Mouse (Mus musculus) MEL (cell line): ENCODE data around the gene Lrrc46.

ENCODE experiments used
- CHD2 ChIP-seq: IDR thresholded peaks from 2 replicates; pipeline ENCODE4 v1.6.1; 2011; ENCODE audit warnings: low read length, improper control_type of control experiment
- CTCF ChIP-seq, 3 experiments: IDR thresholded peaks in 2 of 3; conservative IDR thresholded peaks in 1 of 3; 2 replicates each; pipeline ENCODE4 v1.5.1; 2011 to 2012; ENCODE audit warnings: low read length in 3 of 3, low read depth in 2 of 3, mild to moderate bottlenecking in 2 of 3, improper control_type of control experiment in 1 of 3, inconsistent platforms in 1 of 3, mixed read lengths in 1 of 3, moderate library complexity in 1 of 3; ENCODE audit not compliant: control insufficient read depth in 1 of 3, insufficient read depth in 1 of 3, poor library complexity in 1 of 3, severe bottlenecking in 1 of 3
- ELF1 ChIP-seq: IDR thresholded peaks from 2 replicates; pipeline ENCODE4 v1.6.1; 2014; ENCODE audit warnings: low read depth, mild to moderate bottlenecking, inconsistent platforms, low read length, improper control_type of control experiment, moderate library complexity
- EP300 ChIP-seq, 2 experiments: IDR thresholded peaks; 2 replicates each; pipeline ENCODE4 v1.6.1; 2011; ENCODE audit warnings: improper control_type of control experiment in 2 of 2, low read length in 2 of 2, low read depth in 1 of 2, mild to moderate bottlenecking in 1 of 2
- GABPA ChIP-seq: IDR thresholded peaks from 2 replicates; pipeline ENCODE4 v1.6.1; 2012; ENCODE audit warnings: low read depth, mild to moderate bottlenecking, inconsistent platforms, low read length, improper control_type of control experiment, moderate library complexity
- GATA1 ChIP-seq: IDR thresholded peaks from 2 replicates; pipeline ENCODE4 v1.6.1; 2011; ENCODE audit warnings: low read depth, low read length, improper control_type of control experiment
- MAFK ChIP-seq: IDR thresholded peaks from 2 replicates; pipeline ENCODE4 v1.6.1; 2011; ENCODE audit warnings: low read depth, mild to moderate bottlenecking, low read length, improper control_type of control experiment, borderline replicate concordance
- MAX ChIP-seq: IDR thresholded peaks from 2 replicates; pipeline ENCODE4 v1.6.1; 2011; ENCODE audit warnings: low read length, improper control_type of control experiment
- MAZ ChIP-seq: IDR thresholded peaks from 2 replicates; pipeline ENCODE4 v1.6.1; 2012; ENCODE audit warnings: low read depth, mild to moderate bottlenecking, inconsistent platforms, low read length, improper control_type of control experiment
- NELFE ChIP-seq: IDR thresholded peaks from 2 replicates; pipeline ENCODE4 v1.6.1; 2011; ENCODE audit warnings: low read depth, low read length, improper control_type of control experiment
- POLR2A ChIP-seq, 2 experiments: IDR thresholded peaks; 2 replicates each; pipeline ENCODE4 v1.6.1; 2011 to 2012; ENCODE audit warnings: low read length in 2 of 2, mild to moderate bottlenecking in 2 of 2, control low read depth in 1 of 2, improper control_type of control experiment in 1 of 2, low read depth in 1 of 2, moderate library complexity in 1 of 2; ENCODE audit not compliant: control insufficient read depth in 1 of 2, insufficient read depth in 1 of 2, poor library complexity in 1 of 2
- RCOR1 ChIP-seq: IDR thresholded peaks from 2 replicates; pipeline ENCODE4 v1.6.1; 2012; ENCODE audit warnings: low read depth, mild to moderate bottlenecking, inconsistent platforms, low read length, improper control_type of control experiment
- TCF12 ChIP-seq: IDR thresholded peaks from 2 replicates; pipeline ENCODE4 v1.6.1; 2014; ENCODE audit warnings: low read depth, mild to moderate bottlenecking, inconsistent platforms, low read length, improper control_type of control experiment, moderate library complexity
- ZKSCAN1 ChIP-seq: IDR thresholded peaks from 2 replicates; pipeline ENCODE4 v1.6.1; 2012; ENCODE audit warnings: low read depth, mild to moderate bottlenecking, inconsistent platforms, low read length, improper control_type of control experiment, moderate library complexity

- TF ChIP-seq GATA1 (no peak), EP300 (IDR thresholded peaks at IDR 0.05; ENCODE audit: low read depth in 1 of 2, low read length in 2 of 2) (no peak), MAZ (no peak), POLR2A (IDR thresholded peaks at IDR 0.05; ENCODE audit: control insufficient read depth in 1 of 2, insufficient read depth in 1 of 2, low read depth in 1 of 2, low read length in 2 of 2, poor library complexity in 1 of 2) (no peak), CTCF (IDR thresholded peaks at IDR 0.05 in 2 of 3, conservative IDR thresholded peaks at IDR 0.05 in 1 of 3; ENCODE audit: control insufficient read depth in 1 of 3, insufficient read depth in 1 of 3, low read depth in 2 of 3, low read length in 3 of 3, poor library complexity in 1 of 3, severe bottlenecking in 1 of 3) (no peak), MAX (no peak), ZKSCAN1 (no peak), NELFE (no peak), RCOR1 (no peak), GABPA (no peak), TCF12 (no peak), MAFK (no peak), ELF1 (no peak), CHD2 (no peak)
These were observed 28.1 kb upstream of the Lrrc46 start for GRCm38 (mm10) chr11:97069333-97069732.
